Mouse (Mus musculus): ENCODE measurements around the gene Ccnd1. TPM values are rescaled to one million over a fixed set of nuclear protein-coding genes. Genes with fewer than 3 reads are reported as not detected.

The Ccnd1 gene
- polyA plus RNA-seq, 1 experiment, result not detected

DNA sequence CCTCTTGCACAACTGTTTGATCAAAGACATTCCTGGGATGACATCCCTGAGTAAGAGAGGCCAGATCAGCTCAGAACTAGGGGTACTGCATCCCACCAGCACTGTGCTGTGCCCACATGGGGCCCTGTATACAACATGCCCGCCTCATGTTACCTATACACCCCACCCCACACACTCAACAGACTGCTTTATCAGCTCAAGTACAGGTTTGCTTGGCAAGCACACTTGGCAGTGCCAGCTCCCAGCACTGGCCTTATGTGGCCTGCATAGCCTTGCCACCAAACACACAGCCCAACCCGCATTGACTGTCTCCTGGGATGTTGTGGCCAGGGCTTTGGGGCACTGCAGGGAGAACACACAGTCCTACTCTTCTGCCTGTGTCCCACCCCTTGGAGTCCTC, 12.1 kb downstream of the Ccnd1 start:
- H3K27ac ChIP-seq (ENCODE audit: insufficient read depth, low read depth, low read length), result no peak overlapping the region
- H3K4me1 ChIP-seq (ENCODE audit: control insufficient read depth, insufficient read depth, low read length), result peaks cover 20% of the 10 kb centered on the region
- 83% methylated on average over 2 of the region's 2 CpGs for WGBS
- TF ChIP-seq POLR2A (IDR thresholded peaks at IDR 0.05; ENCODE audit: insufficient read depth, low read depth, low read length) (no peak), CTCF (IDR thresholded peaks at IDR 0.05; ENCODE audit: insufficient read depth, low read depth, low read length) (no peak)
- H3K4me3 ChIP-seq (ENCODE audit: insufficient read depth, low read depth, low read length), result no peak overlapping the region

DNA sequence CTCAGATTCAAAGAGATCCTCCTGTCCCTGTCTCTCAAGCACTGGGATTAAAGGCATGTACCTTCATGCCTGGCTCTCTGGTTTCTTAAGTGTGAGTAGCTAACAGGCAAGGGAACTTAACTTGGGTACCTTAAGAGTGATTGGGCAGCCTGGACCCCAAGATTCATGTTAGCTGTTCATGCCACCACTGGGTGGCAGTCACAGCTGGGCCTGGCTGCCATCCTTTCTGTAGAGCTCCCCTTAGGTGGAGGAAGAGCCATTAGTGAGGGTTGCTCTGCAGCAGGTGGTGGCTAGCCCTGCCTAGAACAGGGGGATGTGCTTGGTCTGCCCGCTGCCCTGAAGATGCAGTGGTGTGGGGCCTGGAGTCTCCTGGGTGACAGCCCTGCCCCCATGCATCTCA, 20.9 kb downstream of the Ccnd1 start:
- TF ChIP-seq POLR2A (IDR thresholded peaks at IDR 0.05; ENCODE audit: insufficient read depth, low read depth, low read length) (no peak), CTCF (IDR thresholded peaks at IDR 0.05; ENCODE audit: insufficient read depth, low read depth, low read length) (peak; percentile 10; the same call in 1 of the 2 replicates)
- 82% methylated on average over 1 of the region's 1 CpGs for WGBS
- no peak overlapping the region for H3K4me3 ChIP-seq (ENCODE audit: insufficient read depth, low read depth, low read length)
- 0 out of 2 replicates have a peak, but pooled peaks cover 4% of the 10 kb centered on the region for H3K4me1 ChIP-seq (ENCODE audit: control insufficient read depth, insufficient read depth, low read length)
- H3K27ac ChIP-seq (ENCODE audit: insufficient read depth, low read depth, low read length), result no peak overlapping the region

DNA sequence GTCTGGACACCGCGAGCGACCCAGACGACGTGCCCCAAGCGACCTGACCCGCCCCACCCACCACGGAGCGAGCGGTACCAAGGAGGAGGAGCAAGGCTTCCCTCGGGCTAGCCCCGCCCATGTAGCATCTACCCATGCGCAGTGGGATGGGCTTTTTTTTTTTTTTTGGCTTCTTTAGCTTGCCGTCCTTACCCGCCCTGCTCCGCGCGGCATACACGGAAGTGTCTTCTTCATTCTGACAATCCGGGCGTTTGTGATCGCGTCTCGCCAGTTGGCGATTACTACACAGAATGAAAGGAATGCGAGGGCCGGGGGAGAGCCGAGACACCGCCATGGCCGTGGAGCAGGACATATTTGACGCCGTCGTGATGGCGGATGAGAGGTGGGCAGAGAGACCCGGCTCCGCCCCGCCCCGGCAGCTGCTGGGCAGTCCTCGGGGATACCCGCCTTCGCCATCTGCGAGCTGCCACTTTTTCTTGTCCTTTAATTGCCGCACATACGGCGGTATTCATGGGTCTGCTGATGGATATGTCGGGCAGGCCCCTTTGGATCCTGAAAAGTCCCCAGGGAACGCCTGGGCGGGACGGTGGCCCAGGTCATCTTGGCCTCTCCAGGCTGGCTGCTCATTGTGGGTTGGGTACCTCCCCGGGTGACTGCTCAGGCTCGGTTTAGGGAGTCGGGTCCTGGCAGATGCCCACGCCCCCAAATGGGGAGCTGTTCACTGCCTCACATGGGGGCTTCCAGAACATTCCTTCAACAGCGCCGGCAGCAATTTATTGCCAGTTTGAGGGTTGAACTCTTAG, 24.6 kb downstream of the Ccnd1 start, which contains the start of gene LTO1:
TSS of gene LTO1 (plus strand) at position 153 of the 803 bp plus-strand sequence.
- Histone ChIP-seq H3K4me3 (ENCODE audit: insufficient read depth, low read depth, low read length) (peak within 1 kb of the TSS; percentile 80), H3K27ac (ENCODE audit: insufficient read depth, low read depth, low read length) (peak within 1 kb of the TSS; percentile 28), H3K4me1 (ENCODE audit: control insufficient read depth, insufficient read depth, low read length) (0 out of 2 replicates have a peak, but pooled peaks cover 2% of the 10 kb centered on the region)
- WGBS, result under 1% methylated on average over 55 of the region's 55 CpGs
- TF ChIP-seq POLR2A (IDR thresholded peaks at IDR 0.05; ENCODE audit: insufficient read depth, low read depth, low read length) (peak; percentile 88), CTCF (IDR thresholded peaks at IDR 0.05; ENCODE audit: insufficient read depth, low read depth, low read length) (no peak)

DNA sequence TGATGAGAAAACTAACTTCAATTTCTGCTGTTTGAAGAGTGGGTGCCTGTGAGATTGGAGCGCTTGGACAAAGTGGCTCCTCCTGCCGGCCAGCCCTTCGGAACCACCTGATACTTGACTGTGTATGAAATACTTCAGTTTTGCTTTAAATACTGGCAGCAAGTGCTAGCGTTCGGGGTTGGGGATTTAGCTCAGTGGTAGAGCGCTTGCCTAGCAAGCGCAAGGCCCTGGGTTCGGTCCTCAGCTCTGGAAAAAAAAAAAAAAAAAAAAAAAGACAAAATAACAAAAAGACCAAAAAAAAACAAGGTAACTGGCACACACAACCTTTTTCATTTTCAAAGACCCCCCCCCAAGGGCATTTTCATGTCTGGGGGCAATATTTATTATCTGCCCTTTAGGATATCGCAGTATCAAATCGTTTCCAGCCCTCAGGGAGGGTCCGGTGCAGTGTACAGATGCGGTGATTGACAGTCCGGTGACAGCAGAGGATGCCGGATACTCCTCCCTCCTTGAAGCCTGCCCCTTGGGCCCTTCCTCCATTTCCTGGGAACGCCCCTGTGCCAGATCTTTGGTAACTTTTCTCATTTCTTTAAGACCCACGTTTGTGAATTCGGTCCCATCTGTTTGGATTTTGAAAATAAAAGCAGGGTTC, 25.3 kb downstream of the Ccnd1 start:
- 0 out of 2 replicates have a peak, but pooled peaks cover 2% of the 10 kb centered on the region for H3K4me1 ChIP-seq (ENCODE audit: control insufficient read depth, insufficient read depth, low read length)
- TF ChIP-seq POLR2A (IDR thresholded peaks at IDR 0.05; ENCODE audit: insufficient read depth, low read depth, low read length) (no peak), CTCF (IDR thresholded peaks at IDR 0.05; ENCODE audit: insufficient read depth, low read depth, low read length) (no peak)
- 11% methylated on average over 17 of the region's 17 CpGs for WGBS
- H3K27ac ChIP-seq (ENCODE audit: insufficient read depth, low read depth, low read length), result peak overlapping the region; percentile 13; the same call in 1 of the 2 replicates
- peak overlapping the region; percentile 80 for H3K4me3 ChIP-seq (ENCODE audit: insufficient read depth, low read depth, low read length)

DNA sequence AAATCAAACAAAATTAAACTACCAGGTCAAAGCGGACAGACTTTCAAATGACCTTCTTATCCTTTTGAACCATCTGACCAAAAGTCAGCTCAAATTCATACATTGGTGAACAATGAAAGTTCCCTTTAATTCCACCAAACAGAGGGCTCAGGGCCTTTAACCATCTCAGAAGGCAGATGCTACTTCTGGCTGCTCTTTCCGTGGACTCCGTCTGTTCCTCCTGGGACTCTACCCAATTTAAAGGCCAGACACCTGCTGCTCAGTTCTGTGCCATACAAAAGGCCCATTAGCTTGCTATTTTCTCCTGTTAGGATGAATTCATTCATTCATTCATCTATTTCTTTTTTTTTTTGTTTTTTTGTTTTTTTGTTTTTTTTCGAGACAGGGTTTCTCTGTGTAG, 26.8 kb downstream of the Ccnd1 start:
- no peak overlapping the region for H3K4me3 ChIP-seq (ENCODE audit: insufficient read depth, low read depth, low read length)
- H3K4me1 ChIP-seq (ENCODE audit: control insufficient read depth, insufficient read depth, low read length), result peaks cover 6% of the 10 kb centered on the region; the same call in 1 of the 2 replicates
- no peak for TF ChIP-seq CTCF (IDR thresholded peaks at IDR 0.05; ENCODE audit: insufficient read depth, low read depth, low read length)
- TF ChIP-seq POLR2A (IDR thresholded peaks at IDR 0.05; ENCODE audit: insufficient read depth, low read depth, low read length), result no peak
- no peak overlapping the region for H3K27ac ChIP-seq (ENCODE audit: insufficient read depth, low read depth, low read length)
- WGBS, result 70% methylated on average over 4 of the region's 4 CpGs

DNA sequence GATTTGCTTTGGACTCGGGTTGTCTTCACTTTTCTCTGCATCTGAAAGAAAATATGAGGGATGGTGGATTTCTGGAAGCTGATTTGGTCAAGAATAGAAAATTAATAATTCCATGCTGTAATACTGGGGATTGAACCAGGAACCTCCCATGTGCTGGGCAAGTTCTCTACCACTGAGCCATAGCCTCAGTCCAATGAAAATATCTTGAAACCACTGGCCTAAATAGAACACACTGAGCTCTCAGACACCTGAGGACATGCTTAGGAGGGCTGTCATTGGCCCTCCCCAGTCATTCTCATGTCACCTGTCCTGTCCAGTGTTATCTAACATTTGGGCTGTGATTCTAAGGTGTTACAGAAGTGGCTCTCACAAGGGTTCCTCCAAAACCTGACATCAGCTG, 28.6 kb downstream of the Ccnd1 start:
- Histone ChIP-seq H3K27ac (ENCODE audit: insufficient read depth, low read depth, low read length) (no peak overlapping the region), H3K4me3 (ENCODE audit: insufficient read depth, low read depth, low read length) (no peak overlapping the region), H3K4me1 (ENCODE audit: control insufficient read depth, insufficient read depth, low read length) (peaks cover 6% of the 10 kb centered on the region; the same call in 1 of the 2 replicates)
- no peak for TF ChIP-seq CTCF (IDR thresholded peaks at IDR 0.05; ENCODE audit: insufficient read depth, low read depth, low read length)
- TF ChIP-seq POLR2A (IDR thresholded peaks at IDR 0.05; ENCODE audit: insufficient read depth, low read depth, low read length), result no peak
- WGBS, result 90% methylated on average over 1 of the region's 1 CpGs

DNA sequence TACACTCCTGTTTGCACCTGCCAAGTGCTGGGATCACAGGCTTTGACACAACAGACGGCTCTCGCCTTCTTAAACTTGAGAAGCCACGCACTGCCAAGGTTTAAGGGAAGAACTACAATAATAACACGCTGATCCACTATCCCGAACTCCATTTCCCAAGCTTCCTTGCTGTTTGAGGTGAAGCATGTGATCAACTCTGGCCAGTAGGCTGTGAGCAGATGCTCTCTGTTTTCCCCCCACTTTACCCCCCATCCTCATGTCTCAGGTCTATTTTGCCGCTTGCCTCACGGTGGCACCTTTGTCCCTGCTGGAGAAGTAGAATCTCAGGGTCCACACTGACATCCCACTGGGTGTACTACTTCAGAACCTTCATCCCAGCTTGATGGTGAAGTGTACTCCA, 31.0 kb downstream of the Ccnd1 start:
- no peak overlapping the region for H3K4me3 ChIP-seq (ENCODE audit: insufficient read depth, low read depth, low read length)
- H3K4me1 ChIP-seq (ENCODE audit: control insufficient read depth, insufficient read depth, low read length), result peaks cover 4% of the 10 kb centered on the region; the same call in 1 of the 2 replicates
- no peak for TF ChIP-seq CTCF (IDR thresholded peaks at IDR 0.05; ENCODE audit: insufficient read depth, low read depth, low read length)
- no peak for TF ChIP-seq POLR2A (IDR thresholded peaks at IDR 0.05; ENCODE audit: insufficient read depth, low read depth, low read length)
- no peak overlapping the region for H3K27ac ChIP-seq (ENCODE audit: insufficient read depth, low read depth, low read length)
- WGBS, result 42% methylated on average over 7 of the region's 7 CpGs

DNA sequence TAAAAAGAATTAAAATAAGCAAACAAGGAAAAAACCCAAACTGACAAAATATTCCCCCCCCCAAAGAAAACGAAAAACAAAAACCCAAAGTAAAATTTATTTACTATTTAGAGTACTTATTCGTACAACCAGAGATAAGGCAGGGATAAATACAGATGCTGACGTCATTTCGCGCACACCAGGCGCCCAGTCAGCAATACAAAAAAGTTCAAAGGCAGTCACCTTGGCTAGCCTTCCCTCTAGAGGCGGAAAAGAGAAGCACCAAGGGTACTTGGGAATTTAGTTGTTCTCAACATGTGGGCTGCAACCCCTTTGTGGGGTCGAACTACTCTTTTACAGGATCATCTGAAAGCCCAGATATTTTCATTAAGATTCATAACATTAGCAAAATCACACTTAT, 31.9 kb downstream of the Ccnd1 start:
- no peak overlapping the region for H3K4me3 ChIP-seq (ENCODE audit: insufficient read depth, low read depth, low read length)
- peaks cover 4% of the 10 kb centered on the region; the same call in 1 of the 2 replicates for H3K4me1 ChIP-seq (ENCODE audit: control insufficient read depth, insufficient read depth, low read length)
- H3K27ac ChIP-seq (ENCODE audit: insufficient read depth, low read depth, low read length), result no peak overlapping the region
- TF ChIP-seq POLR2A (IDR thresholded peaks at IDR 0.05; ENCODE audit: insufficient read depth, low read depth, low read length) (no peak), CTCF (IDR thresholded peaks at IDR 0.05; ENCODE audit: insufficient read depth, low read depth, low read length) (no peak)
- WGBS, result 17% methylated on average over 8 of the region's 8 CpGs

Data from olfactory bulb, adult 2 months (tissue).